Mouse (Mus musculus) stomach, embryonic 14.5 days (tissue): Measurements from ENCODE around the gene Zscan12. TPM values are rescaled to one million over a fixed set of nuclear protein-coding genes. Genes with fewer than 3 reads are reported as not detected.

ENCODE experiments used
- ATAC-seq: fragments of 200-750 bp; cut with Nextera tagmentation; 2 replicates; pipeline ENCODE4 v1.8.0; 2017; ENCODE audit warnings: low read depth, moderate TSS enrichment; ENCODE audit not compliant: insufficient number of reproducible peaks, insufficient read depth, low FRiP score
- H3K27ac ChIP-seq: fragments of 300-500 bp; sonication (generic); 2 replicates; pipeline ENCODE4 v1.5.1; 2014; ENCODE audit warnings: mild to moderate bottlenecking, low read length, moderate library complexity, mixed read lengths
- H3K27me3 ChIP-seq: fragments of 300-500 bp; sonication (generic); 2 replicates; pipeline ENCODE4 v1.6.1; 2014; ENCODE audit warnings: low read length, control low read depth, mixed read lengths; ENCODE audit not compliant: control insufficient read depth, insufficient read depth
- H3K36me3 ChIP-seq: fragments of 300-500 bp; sonication (generic); 2 replicates; pipeline ENCODE4 v1.6.1; 2014; ENCODE audit warnings: mild to moderate bottlenecking, control low read depth, low read length, moderate library complexity, mixed read lengths; ENCODE audit not compliant: control insufficient read depth, insufficient read depth
- H3K4me1 ChIP-seq: fragments of 300-500 bp; sonication (generic); 2 replicates; pipeline ENCODE4 v1.6.1; 2014; ENCODE audit warnings: low read length, control low read depth, mixed read lengths; ENCODE audit not compliant: control insufficient read depth, insufficient read depth
- H3K4me2 ChIP-seq: fragments of 300-500 bp; sonication (generic); replicated peaks from 2 replicates; pipeline ENCODE4 v1.6.1; 2014; ENCODE audit warnings: low read depth, low read length, control low read depth
- H3K4me3 ChIP-seq: fragments of 300-500 bp; sonication (generic); 2 replicates; pipeline ENCODE4 v1.5.1; 2014; ENCODE audit warnings: low read depth, low read length, control low read depth
- H3K9ac ChIP-seq: fragments of 300-500 bp; sonication (generic); replicated peaks from 2 replicates; pipeline ENCODE4 v1.6.1; 2014; ENCODE audit warnings: low read depth, mild to moderate bottlenecking, control low read depth, low read length, moderate library complexity, mixed read lengths
- H3K9me3 ChIP-seq: fragments of 300-500 bp; sonication (generic); 2 replicates; pipeline ENCODE4 v1.6.1; 2016; ENCODE audit warnings: low read depth, low read length, control low read depth; ENCODE audit not compliant: control insufficient read depth
- WGBS: fragments of 180-500 bp; shearing (Covaris S2); extraction: QIAGEN DNeasy Blood & Tissue Kit; methylation state at CpG from one replicate; pipeline ENCODE4 v1.1.7; 2014; 5-methylcytosine and 5-hydroxymethylcytosine counted together
- polyA plus RNA-seq: library from polyadenylated mRNA; unstranded; fragments of >200 nt; fragmentation: Nextera tagmentation; extraction: Ambion mirVana; gene quantifications from 2 replicates; pipeline ENCODE4 v1.2.1, GENCODE M21; 2014

Gene Zscan12
- polyA plus RNA-seq, 1 experiment from 2014 or later, result 12.3 TPM

- Histone ChIP-seq H3K4me3 (peak overlapping the region; percentile 45), H3K27ac (peak overlapping the region; percentile 79; the same call in 1 of the 2 replicates), H3K4me2 (peak overlapping the region; percentile 73), H3K36me3 (no peaks in the 10 kb centered on the region), H3K9me3 (no peaks in the 10 kb centered on the region), H3K9ac (peak overlapping the region; percentile 45), H3K4me1 (no peaks in the 10 kb centered on the region), H3K27me3 (no peaks in the 10 kb centered on the region)
- peak; percentile 90 for ATAC-seq
- 3% methylated on average over 27 of the region's 27 CpGs for WGBS
Measured at GRCm38 (mm10) chr13:21407969-21408804, 45.6 kb downstream of the Zscan12 start.

GRCm38 (mm10) chr13:21408805-21409459 lies 46.3 kb downstream of the Zscan12 start:
- H3K9ac ChIP-seq, result peak overlapping the region; percentile 45; the same call in 1 of the 2 replicates
- 48% methylated on average over 11 of the region's 11 CpGs for whole genome bisulfite sequencing

GRCm38 (mm10) chr13:21414231-21415212 lies 51.9 kb downstream of the Zscan12 start:
- WGBS, result 56% methylated on average over 15 of the region's 15 CpGs
- H3K4me2 ChIP-seq, result no peak overlapping the region
- peak overlapping the region; percentile 58; the same call in 1 of the 2 replicates for H3K27ac ChIP-seq
- no peaks in the 10 kb centered on the region for H3K9me3 ChIP-seq
- H3K4me1 ChIP-seq, result no peaks in the 10 kb centered on the region
- no peak overlapping the region for H3K4me3 ChIP-seq
- no peaks in the 10 kb centered on the region for H3K36me3 ChIP-seq
- peak; percentile 90 for ATAC-seq
- H3K27me3 ChIP-seq, result no peaks in the 10 kb centered on the region
- H3K9ac ChIP-seq, result no peak overlapping the region

More at GRCm38 (mm10) chr13:21408805-21409459, 46.3 kb downstream of the Zscan12 start:
- no peak for ATAC-seq
- Histone ChIP-seq H3K4me2 (peak overlapping the region; percentile 73), H3K36me3 (no peaks in the 10 kb centered on the region), H3K27me3 (no peaks in the 10 kb centered on the region), H3K4me3 (peak overlapping the region; percentile 45), H3K9me3 (no peaks in the 10 kb centered on the region), H3K4me1 (no peaks in the 10 kb centered on the region), H3K27ac (no peak overlapping the region)

GRCm38 (mm10) chr13:21415266-21415665 lies 52.6 kb downstream of the Zscan12 start:
- H3K4me3 ChIP-seq, result no peak overlapping the region
- H3K9me3 ChIP-seq, result no peaks in the 10 kb centered on the region
- ATAC-seq, result no peak
- H3K9ac ChIP-seq, result no peak overlapping the region
- H3K36me3 ChIP-seq, result no peaks in the 10 kb centered on the region
- no peaks in the 10 kb centered on the region for H3K27me3 ChIP-seq
- peak overlapping the region; percentile 58; the same call in 1 of the 2 replicates for H3K27ac ChIP-seq
- WGBS, result 73% methylated on average over 4 of the region's 4 CpGs
- no peak overlapping the region for H3K4me2 ChIP-seq
- H3K4me1 ChIP-seq, result no peaks in the 10 kb centered on the region

- 97% methylated on average over 2 of the region's 2 CpGs for WGBS
- Histone ChIP-seq H3K4me3 (no peak overlapping the region), H3K4me2 (no peak overlapping the region), H3K27me3 (no peaks in the 10 kb centered on the region), H3K9me3 (no peaks in the 10 kb centered on the region), H3K36me3 (no peaks in the 10 kb centered on the region), H3K27ac (no peak overlapping the region), H3K9ac (no peak overlapping the region), H3K4me1 (no peaks in the 10 kb centered on the region)
- ATAC-seq, result no peak
Measured at GRCm38 (mm10) chr13:21415750-21416149, 53.1 kb downstream of the Zscan12 start.

GRCm38 (mm10) chr13:21417298-21418010 lies 54.8 kb downstream of the Zscan12 start:
- Histone ChIP-seq H3K9me3 (no peaks in the 10 kb centered on the region), H3K4me1 (no peaks in the 10 kb centered on the region), H3K27me3 (no peaks in the 10 kb centered on the region), H3K36me3 (no peaks in the 10 kb centered on the region), H3K4me3 (no peak overlapping the region), H3K4me2 (no peak overlapping the region), H3K9ac (no peak overlapping the region), H3K27ac (no peak overlapping the region)
- ATAC-seq, result no peak
- 70% methylated on average over 6 of the region's 6 CpGs for WGBS

- no peak overlapping the region for H3K27ac ChIP-seq
- no peaks in the 10 kb centered on the region for H3K4me1 ChIP-seq
- no peak overlapping the region for H3K4me2 ChIP-seq
- 60% methylated on average over 6 of the region's 6 CpGs for WGBS
- no peaks in the 10 kb centered on the region for H3K36me3 ChIP-seq
- no peaks in the 10 kb centered on the region for H3K27me3 ChIP-seq
- no peak overlapping the region for H3K9ac ChIP-seq
- peak; percentile 78 for ATAC-seq
- H3K9me3 ChIP-seq, result no peaks in the 10 kb centered on the region
- no peak overlapping the region for H3K4me3 ChIP-seq
Measured at GRCm38 (mm10) chr13:21418865-21419264, 56.2 kb downstream of the Zscan12 start.
